Mouse (Mus musculus) megakaryocyte, adult 5-6 weeks (primary cell): ENCODE data around the gene Ssxb9. TPM values are rescaled to one million over a fixed set of nuclear protein-coding genes. Genes with fewer than 3 reads are reported as not detected.
"Not testable (repeated sequence)": the region's sequence is repeated elsewhere in the genome, so short reads cannot be mapped to it uniquely, and the experiment has no call there.

Source experiments
- ATAC-seq: 2 replicates; pipeline ENCODE4 v1.8.0; 2016; ENCODE audit warnings: mild to moderate bottlenecking, inconsistent platforms; ENCODE audit not compliant: poor library complexity, severe bottlenecking
- total RNA-seq, 2 experiments: library from RNA; stranded (forward) in 1 of 2; stranded (reverse) in 1 of 2; fragments of 153-499, 151-499 nt in 1 of 2; fragments of 221-1000, 200-1000 nt in 1 of 2; gene quantifications; 2 replicates each; pipeline versions ENCODE4 v1.2.3 to v1.2.4; 2015 to 2017

The Ssxb9 gene
- total RNA-seq (2015): not detected in 2 replicates
- total RNA-seq (2017): not detected in 2 replicates

GRCm38 (mm10) chrX:8366678-8367077, at the start of gene Ssxb9:
Gene Ssxb9, plus strand, starts transcription at chrX:8366978.
- ATAC-seq: not testable (repeated sequence)

- no peak for ATAC-seq
These were observed 39.7 kb upstream of the Ssxb9 start, which contains the start of gene Ssxb10 for GRCm38 (mm10) chrX:8327124-8327523. Gene Ssxb10, plus strand, starts transcription at chrX:8327424.

DNA sequence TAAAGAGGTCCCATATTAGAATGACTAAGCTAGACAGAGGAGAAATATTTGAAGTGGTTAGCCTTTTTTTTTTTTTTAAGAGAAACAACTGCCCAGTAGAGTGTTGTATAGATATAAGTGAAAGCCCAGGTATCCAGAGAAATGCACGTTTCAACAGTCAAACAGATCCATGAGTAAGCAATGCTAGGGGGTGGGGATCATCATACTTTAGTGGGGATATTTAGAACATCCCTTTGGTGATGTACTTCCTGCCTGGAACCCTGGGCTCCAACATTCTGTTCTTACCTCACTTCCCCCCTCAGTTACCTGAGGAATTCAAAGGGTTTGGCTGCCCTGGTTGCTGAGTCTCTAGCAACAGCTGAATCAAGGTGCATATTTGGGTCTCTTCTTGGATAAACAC, 46.2 kb downstream of the Ssxb9 start, which contains the start of gene Ssxb1:
Gene Ssxb1 (plus strand): TSS at position 301 of the 400 bp plus-strand sequence.
- ATAC-seq: not testable (repeated sequence)

Other genes starting within 250 kb of the Ssxb9 start
- gene Wdr13, start 234.1 kb upstream of the Ssxb9 start, total RNA-seq (2015): 17.4 and 20.3 TPM in 2 replicates
- gene Wdr13, start 234.1 kb upstream of the Ssxb9 start, total RNA-seq (2017): 22.2 and 27.9 TPM in 2 replicates
- gene Rbm3, start 221.1 kb upstream of the Ssxb9 start, total RNA-seq (2015): 982 and 1,036 TPM in 2 replicates
- 1,421 and 1,439 TPM in 2 replicates for gene Rbm3, start 221.1 kb upstream of the Ssxb9 start, total RNA-seq (2017)
- gene Tbc1d25, start 190.8 kb upstream of the Ssxb9 start, total RNA-seq (2015): 5.9 and 8.4 TPM in 2 replicates
- gene Tbc1d25, start 190.8 kb upstream of the Ssxb9 start, total RNA-seq (2017): 2.0 and 2.9 TPM in 2 replicates
- gene Ebp, start 173.5 kb upstream of the Ssxb9 start, total RNA-seq (2015): 56.4 and 70.7 TPM in 2 replicates
- gene Ebp, start 173.5 kb upstream of the Ssxb9 start, total RNA-seq (2017): 108 and 125 TPM in 2 replicates
- gene Porcn, start 160.5 kb upstream of the Ssxb9 start, total RNA-seq (2015): 0.27 TPM in 1 of 2 replicates, not detected in the other
- 0.22 and 0.41 TPM in 2 replicates for gene Porcn, start 160.5 kb upstream of the Ssxb9 start, total RNA-seq (2017)
- 16.3 and 17.5 TPM in 2 replicates for gene Ftsj1, start 114.6 kb upstream of the Ssxb9 start, total RNA-seq (2015)
- 14.2 and 14.4 TPM in 2 replicates for gene Ftsj1, start 114.6 kb upstream of the Ssxb9 start, total RNA-seq (2017)
- gene Slc38a5, start 95.8 kb upstream of the Ssxb9 start, total RNA-seq (2015): 1.3 and 4.1 TPM in 2 replicates
- gene Slc38a5, start 95.8 kb upstream of the Ssxb9 start, total RNA-seq (2017): 2.4 and 3.7 TPM in 2 replicates
- gene Ssxb10, start 39.6 kb upstream of the Ssxb9 start, total RNA-seq (2015): not detected in 2 replicates
- gene Ssxb10, start 39.6 kb upstream of the Ssxb9 start, total RNA-seq (2017): not detected in 2 replicates
- not detected in 2 replicates for gene Ssxb1, start 46.3 kb downstream of the Ssxb9 start, total RNA-seq (2015)
- gene Ssxb1, start 46.3 kb downstream of the Ssxb9 start, total RNA-seq (2017): not detected in 2 replicates
- gene Ssxb2, start 94.7 kb downstream of the Ssxb9 start, total RNA-seq (2015): not detected in 2 replicates
- not detected in 2 replicates for gene Ssxb2, start 94.7 kb downstream of the Ssxb9 start, total RNA-seq (2017)
- not detected in 2 replicates for gene Gm14459, start 158.0 kb downstream of the Ssxb9 start, total RNA-seq (2015)
- gene Gm14459, start 158.0 kb downstream of the Ssxb9 start, total RNA-seq (2017): not detected in 2 replicates
- gene Ssxb6, start 181.3 kb downstream of the Ssxb9 start, total RNA-seq (2015): not detected in 2 replicates
- not detected in 2 replicates for gene Ssxb6, start 181.3 kb downstream of the Ssxb9 start, total RNA-seq (2017)
- not detected in 2 replicates for gene Ssxb3, start 224.8 kb downstream of the Ssxb9 start, total RNA-seq (2015)
- not detected in 2 replicates for gene Ssxb3, start 224.8 kb downstream of the Ssxb9 start, total RNA-seq (2017)